Mouse (Mus musculus) hindbrain, embryonic 15.5 days (tissue): ENCODE measurements at regions not wholly inside any gene's neighbourhood (a gene's known extent, or its start where the extent isn't known, plus 50 kb on each side); places are given as distances from the start of the nearest gene placed in this dataset.

Source experiments
- ATAC-seq: fragments of 200-750 bp; cut with Nextera tagmentation; 2 replicates; pipeline ENCODE4 v1.8.0; 2017; ENCODE audit warnings: low read depth, moderate number of reproducible peaks, moderate TSS enrichment; ENCODE audit not compliant: low FRiP score
- H3K27ac ChIP-seq: fragments of 300-500 bp; sonication (generic); replicated peaks from 2 replicates; pipeline ENCODE4 v1.5.1; 2015; ENCODE audit warnings: mild to moderate bottlenecking, inconsistent platforms
- H3K27me3 ChIP-seq: fragments of 300-500 bp; sonication (generic); 2 replicates; pipeline ENCODE4 v1.6.1; 2015; ENCODE audit warnings: control low read depth, inconsistent platforms
- H3K36me3 ChIP-seq: fragments of 300-500 bp; sonication (generic); 2 replicates; pipeline ENCODE4 v1.6.1; 2015; ENCODE audit warnings: control low read depth, inconsistent platforms
- H3K4me1 ChIP-seq: fragments of 300-500 bp; sonication (generic); replicated peaks from 2 replicates; pipeline ENCODE4 v1.6.1; 2015; ENCODE audit warnings: control low read depth, inconsistent platforms
- H3K4me2 ChIP-seq: fragments of 300-500 bp; sonication (generic); 2 replicates; pipeline ENCODE4 v1.6.1; 2015; ENCODE audit warnings: moderate library complexity, mild to moderate bottlenecking, inconsistent platforms
- H3K4me3 ChIP-seq: fragments of 300-500 bp; sonication (generic); 2 replicates; pipeline ENCODE4 v1.5.1; 2015; ENCODE audit warnings: mild to moderate bottlenecking, inconsistent platforms
- H3K9ac ChIP-seq: fragments of 300-500 bp; sonication (generic); 2 replicates; pipeline ENCODE4 v1.6.1; 2015; ENCODE audit warnings: inconsistent platforms
- H3K9me3 ChIP-seq: fragments of 300-500 bp; sonication (generic); 2 replicates; pipeline ENCODE4 v1.6.1; 2016; ENCODE audit warnings: control low read depth, inconsistent platforms
- WGBS: fragments of 180-500 bp; shearing (Covaris S2); methylation state at CpG from one replicate; pipeline ENCODE4 v1.1.7; 2015; 5-methylcytosine and 5-hydroxymethylcytosine counted together

DNA sequence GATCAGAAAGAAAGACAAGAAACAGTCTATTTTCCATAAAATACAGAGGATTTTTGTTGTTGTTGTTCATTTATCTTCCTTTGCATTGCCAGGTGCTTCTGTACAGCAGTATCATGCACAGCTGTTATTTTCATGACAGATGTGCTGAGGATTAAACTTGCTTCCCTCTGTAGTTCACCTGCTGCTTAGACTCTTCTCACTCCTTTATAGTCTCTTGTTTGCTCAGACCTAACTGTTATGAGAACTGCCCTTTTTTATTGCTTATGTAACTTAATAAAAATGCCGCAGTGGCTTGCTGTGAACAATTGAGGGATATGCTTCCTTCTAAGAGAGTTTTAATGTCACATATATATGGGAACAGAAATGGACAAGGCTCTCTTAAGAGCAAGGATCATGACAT, 467.1 kb downstream of the Adcyap1 start:
- no peaks in the 10 kb centered on the region for H3K4me1 ChIP-seq
- no peaks in the 10 kb centered on the region for H3K27me3 ChIP-seq
- no peak for ATAC-seq
- H3K4me2 ChIP-seq = no peak overlapping the region
- H3K9me3 ChIP-seq = no peaks in the 10 kb centered on the region
- no peak overlapping the region for H3K27ac ChIP-seq
- no peak overlapping the region for H3K9ac ChIP-seq
- 94% methylated on average over 1 of the region's 1 CpGs for WGBS
- no peak overlapping the region for H3K4me3 ChIP-seq
- H3K36me3 ChIP-seq = no peaks in the 10 kb centered on the region

DNA sequence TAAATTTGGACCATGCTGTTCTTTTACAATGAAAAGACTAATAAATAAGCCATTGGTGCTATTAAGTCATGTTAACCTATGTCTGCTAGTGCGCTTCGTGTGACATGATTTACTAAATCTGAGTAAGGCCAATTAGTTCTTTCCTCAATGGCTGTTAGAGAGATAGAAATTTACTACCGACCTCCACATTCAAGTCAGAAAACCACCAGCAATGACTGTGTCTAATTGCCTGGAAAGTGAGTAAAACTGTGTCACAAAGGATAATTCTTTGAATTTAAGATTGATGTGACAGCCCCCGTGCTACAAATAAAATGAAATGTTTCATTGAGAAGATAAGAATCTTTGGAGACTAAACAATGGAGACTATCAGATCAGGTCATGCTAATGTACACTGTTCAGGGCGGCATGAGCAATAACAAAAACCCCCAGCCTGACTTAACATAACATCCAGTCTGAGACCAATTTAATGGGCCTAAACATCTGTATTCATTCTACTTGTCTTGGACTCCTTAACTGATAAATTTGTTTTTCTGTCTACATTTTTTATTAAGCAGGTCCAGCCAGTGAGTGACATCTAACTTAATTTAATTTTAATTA, 477.6 kb downstream of the Adcyap1 start:
- no peaks in the 10 kb centered on the region for H3K4me1 ChIP-seq
- no peaks in the 10 kb centered on the region for H3K9me3 ChIP-seq
- H3K27ac ChIP-seq = no peak overlapping the region
- H3K4me3 ChIP-seq = no peak overlapping the region
- no peak for ATAC-seq
- peaks cover 2% of the 10 kb centered on the region; the same call in 1 of the 2 replicates for H3K27me3 ChIP-seq
- H3K4me2 ChIP-seq = no peak overlapping the region
- no peak overlapping the region for H3K9ac ChIP-seq
- 21% methylated on average over 5 of the region's 5 CpGs for WGBS
- H3K36me3 ChIP-seq = no peaks in the 10 kb centered on the region

GRCm38 (mm10) chr17:93700685-93701084, 501.9 kb downstream of the Adcyap1 start:
- Histone ChIP-seq H3K36me3 (no peaks in the 10 kb centered on the region), H3K4me2 (no peak overlapping the region), H3K9me3 (0 out of 2 replicates have a peak, but pooled peaks cover 4% of the 10 kb centered on the region), H3K9ac (no peak overlapping the region), H3K4me1 (no peaks in the 10 kb centered on the region), H3K27me3 (no peaks in the 10 kb centered on the region), H3K4me3 (no peak overlapping the region), H3K27ac (no peak overlapping the region)
- ATAC-seq = no peak

DNA sequence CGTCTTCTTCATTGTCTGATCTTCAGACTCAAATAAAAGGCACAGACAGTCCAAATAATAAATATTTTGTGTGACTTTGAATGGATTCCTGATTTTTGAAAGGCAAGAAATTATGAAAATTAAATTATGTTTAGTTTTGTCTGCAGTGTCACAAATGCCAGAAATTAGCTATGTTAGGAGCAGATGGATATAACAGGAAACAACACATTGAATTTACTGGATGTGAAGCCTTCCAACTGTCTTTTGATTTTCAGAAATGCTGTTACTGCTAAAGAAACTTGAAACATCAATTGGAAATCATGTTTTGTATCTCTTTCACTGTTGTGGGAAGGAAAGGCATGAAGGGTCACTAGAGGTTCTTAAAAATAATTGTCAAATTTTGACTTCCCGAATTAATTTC, 518.8 kb downstream of the Adcyap1 start:
- no peaks in the 10 kb centered on the region for H3K4me1 ChIP-seq
- ATAC-seq = no peak
- no peaks in the 10 kb centered on the region for H3K9me3 ChIP-seq
- 91% methylated on average over 2 of the region's 2 CpGs for WGBS
- no peak overlapping the region for H3K4me2 ChIP-seq
- H3K27me3 ChIP-seq = no peaks in the 10 kb centered on the region
- H3K27ac ChIP-seq = no peak overlapping the region
- H3K9ac ChIP-seq = no peak overlapping the region
- no peak overlapping the region for H3K4me3 ChIP-seq
- no peaks in the 10 kb centered on the region for H3K36me3 ChIP-seq

GRCm38 (mm10) chr17:93741341-93741740, 542.5 kb downstream of the Adcyap1 start:
- Histone ChIP-seq H3K9ac (no peak overlapping the region), H3K4me2 (no peak overlapping the region), H3K36me3 (no peaks in the 10 kb centered on the region), H3K4me1 (no peaks in the 10 kb centered on the region), H3K9me3 (no peaks in the 10 kb centered on the region), H3K27me3 (no peaks in the 10 kb centered on the region), H3K27ac (no peak overlapping the region), H3K4me3 (no peak overlapping the region)
- ATAC-seq = no peak

GRCm38 (mm10) chr17:93762349-93762748, 563.5 kb downstream of the Adcyap1 start:
- no peaks in the 10 kb centered on the region for H3K4me1 ChIP-seq
- H3K4me3 ChIP-seq = no peak overlapping the region
- no peaks in the 10 kb centered on the region for H3K27me3 ChIP-seq
- H3K36me3 ChIP-seq = no peaks in the 10 kb centered on the region
- no peak overlapping the region for H3K4me2 ChIP-seq
- ATAC-seq = 0 out of 2 replicates have a peak, but pooled peaks have one; percentile 48
- no peaks in the 10 kb centered on the region for H3K9me3 ChIP-seq
- H3K9ac ChIP-seq = no peak overlapping the region
- 21% methylated on average over 1 of the region's 1 CpGs for WGBS
- H3K27ac ChIP-seq = no peak overlapping the region
